Mouse (Mus musculus) T-helper 1 cell (primary cell): Measurements from ENCODE around the gene Dpyd.

Experiments
- in situ Hi-C: fragments of 300-600 bp; cut with MboI, MseI; formaldehyde crosslinking; loops from one replicate; pipeline ENCODE4 v1.15.1; 2025; ENCODE audit warnings: high pct_unique_total_duplicates

The Dpyd gene

DNA sequence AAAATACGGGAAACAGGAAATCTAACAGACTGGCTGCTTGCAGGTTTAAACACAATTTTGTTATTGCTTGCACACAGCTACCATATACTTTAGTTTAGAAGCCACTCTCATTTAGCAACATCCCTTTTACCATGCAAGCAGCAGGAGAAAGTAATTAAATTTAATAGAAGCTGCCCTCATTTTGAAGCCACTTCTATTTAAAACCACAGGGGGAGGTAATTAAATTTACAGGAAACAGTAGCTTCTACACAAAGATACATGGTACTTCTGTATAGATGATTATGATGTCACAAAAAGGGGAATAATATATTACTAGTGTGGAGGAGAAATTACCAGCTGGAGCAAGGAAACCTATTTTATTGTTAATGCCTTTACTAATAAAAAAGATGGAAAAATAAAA is 113.5 kb downstream of the Dpyd start:
- in situ Hi-C loops: no loop called here

DNA sequence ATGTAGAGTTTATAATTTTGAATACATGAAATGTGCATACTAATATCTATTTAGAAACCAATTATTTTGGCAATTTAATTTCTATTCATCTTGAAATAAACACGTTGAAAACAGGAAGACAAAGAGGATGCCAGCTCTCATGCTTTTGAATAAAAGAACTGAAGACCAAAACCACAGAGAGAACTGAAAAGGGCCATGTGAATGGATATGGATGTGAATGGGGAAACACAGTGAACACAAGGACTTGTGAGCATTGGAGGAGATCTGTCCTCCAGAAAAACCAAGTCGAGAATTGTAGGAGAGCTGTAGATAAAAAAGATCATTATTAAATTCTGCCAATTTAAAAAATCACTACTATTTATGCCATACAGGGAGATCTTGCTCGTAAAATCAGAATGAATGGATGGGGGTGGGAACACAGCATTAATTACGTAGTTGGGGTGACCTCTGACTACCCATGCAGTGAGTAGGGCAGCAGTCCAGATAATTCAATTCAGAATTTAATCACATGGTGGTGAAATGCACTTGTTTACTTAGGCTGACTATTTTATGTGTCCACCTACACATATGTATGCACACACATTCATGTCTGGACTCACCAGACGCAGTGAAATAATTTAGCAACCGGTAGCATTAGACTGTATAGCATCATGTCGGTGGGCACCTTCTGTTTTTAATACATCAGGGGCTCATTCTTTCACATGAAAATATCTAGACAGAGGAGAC is 114.3 kb downstream of the Dpyd start:
- in situ Hi-C loops: no loop called here

DNA sequence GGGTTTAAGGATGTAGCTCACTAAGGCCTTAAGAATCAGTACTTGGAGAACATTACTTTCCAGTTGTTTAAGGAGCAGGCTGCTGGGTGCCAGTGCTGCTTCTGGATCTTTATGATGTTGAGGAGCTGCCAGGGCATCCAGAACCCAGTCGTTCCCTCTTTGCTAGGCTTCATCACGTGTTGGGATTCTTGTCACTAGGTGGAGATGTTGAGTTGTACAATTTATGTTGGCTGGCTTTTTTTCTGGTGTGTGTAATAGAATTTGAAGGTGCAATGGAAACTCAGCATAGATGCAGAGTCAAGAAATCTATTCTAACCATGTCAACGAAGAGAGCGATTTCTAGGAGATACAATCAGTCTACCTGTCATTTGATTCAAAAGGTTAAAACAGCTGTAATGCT is 118.9 kb downstream of the Dpyd start:
- in situ Hi-C loops: no loop called here

DNA sequence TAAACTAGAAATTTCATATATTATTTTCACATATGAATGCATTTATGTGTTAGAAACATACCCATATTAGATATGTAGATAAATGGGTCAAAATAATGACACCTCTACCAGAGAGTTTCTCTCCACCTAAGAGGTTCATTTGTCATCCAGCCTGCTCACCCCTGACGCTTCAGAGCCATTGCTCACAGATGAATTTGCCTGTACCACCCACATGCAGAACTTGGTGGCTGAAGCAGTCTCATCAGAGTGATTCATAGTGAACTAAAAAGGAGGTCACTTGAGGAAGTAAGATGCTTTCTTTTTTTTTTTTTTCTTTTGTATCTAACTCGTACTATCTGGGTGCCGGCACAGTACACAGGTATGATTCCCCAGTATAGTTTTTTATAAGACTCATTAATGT is 188.3 kb downstream of the Dpyd start:
- in situ Hi-C loops: no loop called here

DNA sequence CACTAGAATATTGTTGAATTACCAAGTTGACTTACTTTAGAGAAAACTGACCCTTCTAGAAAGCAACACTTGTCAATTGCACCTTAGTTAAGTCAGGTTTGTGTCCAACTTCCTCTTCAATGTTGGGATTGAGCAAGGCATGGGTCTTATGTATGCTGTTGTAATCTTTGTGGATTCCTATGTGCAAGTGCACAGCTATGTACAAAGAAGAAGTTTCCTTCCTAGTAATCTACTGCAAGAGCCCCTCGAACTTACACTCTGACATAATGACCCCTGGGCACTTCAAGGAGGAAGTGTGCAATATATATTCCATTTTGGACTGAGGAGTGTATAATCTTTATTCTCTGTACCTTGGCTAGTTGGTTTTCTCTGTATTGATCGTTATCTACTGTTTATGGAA is 191.7 kb downstream of the Dpyd start:
- in situ Hi-C loops: no loop called here

DNA sequence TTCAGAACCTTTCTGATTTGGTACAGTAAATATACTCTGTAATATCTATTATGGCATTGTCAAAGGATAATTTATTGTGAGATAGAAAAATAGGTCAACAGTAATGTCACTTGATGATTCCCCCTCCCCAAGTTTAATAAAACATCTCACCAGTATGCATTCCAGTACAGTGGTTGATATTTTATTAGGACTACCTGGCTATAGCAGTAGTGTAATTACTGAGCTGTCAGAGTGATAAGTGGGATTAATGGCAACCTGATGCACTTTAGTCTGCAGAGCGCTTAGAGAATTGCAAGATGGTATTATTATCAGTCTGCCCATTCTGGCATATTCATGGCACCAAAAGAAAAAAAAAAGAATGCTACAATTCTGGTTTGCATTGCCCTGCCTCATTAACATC is 194.2 kb downstream of the Dpyd start:
- in situ Hi-C loops: no loop called here

DNA sequence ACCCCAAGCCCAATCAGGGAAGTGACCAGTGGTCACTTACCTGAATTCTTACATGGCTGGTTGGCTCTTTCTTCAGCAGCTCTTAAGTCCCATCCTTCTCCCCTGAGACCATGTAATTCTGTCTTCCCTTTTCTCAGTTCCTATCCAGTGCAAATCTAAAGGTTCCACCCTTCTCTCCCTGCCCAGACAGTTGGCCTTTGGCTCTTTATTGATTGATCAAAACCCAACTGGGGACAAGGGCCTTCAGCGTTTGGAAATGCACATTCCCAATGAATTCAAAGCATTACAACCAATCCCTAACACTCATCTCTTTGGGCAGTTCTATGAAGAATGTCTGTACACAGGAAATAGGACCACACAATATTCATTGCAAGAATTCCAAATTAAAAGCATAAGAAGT is 251.0 kb downstream of the Dpyd start:
- in situ Hi-C loops: no loop called here

DNA sequence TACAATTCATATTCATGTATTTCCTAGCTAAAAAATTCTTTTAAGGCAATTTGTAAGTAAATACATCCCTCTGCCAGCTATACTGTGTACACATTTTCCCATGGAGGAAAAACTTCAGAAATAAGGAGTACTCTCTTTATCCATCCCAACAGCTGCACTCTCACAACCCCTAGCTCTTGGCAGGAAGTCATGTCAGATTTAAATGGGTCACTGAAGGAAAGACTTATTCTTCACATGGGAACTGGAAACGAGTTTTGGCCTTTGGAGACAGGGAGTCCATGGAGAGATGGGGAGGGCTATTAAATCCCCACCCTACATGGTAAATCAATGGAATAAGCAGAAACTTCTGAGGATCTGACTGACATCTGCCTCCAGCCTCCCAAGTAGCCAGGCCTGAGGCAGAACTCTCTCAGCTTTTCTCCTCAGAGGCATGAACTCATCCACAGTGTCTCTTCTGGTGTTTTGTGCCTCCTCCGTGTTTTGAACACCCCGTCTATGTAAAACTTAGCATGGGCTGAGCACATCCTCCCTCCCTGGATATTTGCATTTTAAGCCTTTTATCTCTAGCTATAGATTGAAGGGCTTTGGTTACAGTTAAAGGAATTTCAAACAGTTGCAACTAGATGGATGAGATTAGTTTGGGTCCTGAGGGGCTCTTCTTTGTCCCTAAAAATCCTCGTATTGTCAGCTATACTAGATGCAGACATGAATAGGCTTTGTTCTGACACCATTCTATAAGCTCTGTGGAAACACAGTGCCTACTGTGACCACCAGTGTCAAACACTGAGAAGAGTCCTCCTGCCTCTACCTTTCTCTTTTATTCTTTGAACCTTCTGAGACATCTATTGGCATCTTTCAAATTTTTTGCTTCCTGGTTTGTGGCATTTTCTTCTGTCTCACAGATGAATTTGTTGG is 288.9 kb downstream of the Dpyd start:
- in situ Hi-C loops: no loop called here

DNA sequence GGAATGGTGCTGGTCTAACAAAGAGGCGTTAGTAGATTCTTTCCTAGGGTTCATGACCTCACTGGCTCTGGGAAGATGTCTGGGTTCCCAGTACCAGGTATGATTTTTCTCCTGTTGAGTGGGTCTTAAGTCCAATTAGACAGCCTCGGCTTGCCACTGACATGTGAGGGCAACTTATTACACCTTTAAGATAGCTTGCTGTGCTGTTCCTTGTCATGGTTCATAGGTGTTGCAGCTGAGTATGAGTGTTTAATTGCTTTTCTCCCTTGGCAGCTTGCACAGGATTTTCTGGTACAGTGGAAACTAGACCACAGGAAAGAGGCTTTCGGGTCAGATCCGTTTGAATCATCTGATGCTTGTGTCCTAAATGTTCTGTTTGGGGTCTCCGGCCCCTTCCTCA is 290.8 kb downstream of the Dpyd start:
- in situ Hi-C loops: no loop called here

DNA sequence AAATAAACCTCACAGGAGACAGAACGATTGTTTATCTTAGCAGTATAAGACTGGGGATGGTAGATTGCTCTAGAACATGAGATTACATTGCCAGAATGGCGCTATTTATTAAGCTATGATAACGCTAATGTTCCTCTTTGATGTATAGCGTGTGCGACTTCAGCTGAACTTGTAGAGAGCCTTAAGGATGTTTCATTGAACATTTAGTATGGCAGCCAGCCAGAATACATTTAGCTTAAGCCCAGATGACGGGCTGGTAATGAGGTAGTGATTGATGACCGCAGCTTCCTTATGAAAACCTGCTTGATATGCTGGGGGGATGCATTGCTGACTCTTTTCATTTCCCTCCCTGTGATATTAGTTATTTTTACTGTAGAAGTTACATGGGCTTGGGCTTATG is 293.5 kb downstream of the Dpyd start:
- in situ Hi-C loops: no loop called here

DNA sequence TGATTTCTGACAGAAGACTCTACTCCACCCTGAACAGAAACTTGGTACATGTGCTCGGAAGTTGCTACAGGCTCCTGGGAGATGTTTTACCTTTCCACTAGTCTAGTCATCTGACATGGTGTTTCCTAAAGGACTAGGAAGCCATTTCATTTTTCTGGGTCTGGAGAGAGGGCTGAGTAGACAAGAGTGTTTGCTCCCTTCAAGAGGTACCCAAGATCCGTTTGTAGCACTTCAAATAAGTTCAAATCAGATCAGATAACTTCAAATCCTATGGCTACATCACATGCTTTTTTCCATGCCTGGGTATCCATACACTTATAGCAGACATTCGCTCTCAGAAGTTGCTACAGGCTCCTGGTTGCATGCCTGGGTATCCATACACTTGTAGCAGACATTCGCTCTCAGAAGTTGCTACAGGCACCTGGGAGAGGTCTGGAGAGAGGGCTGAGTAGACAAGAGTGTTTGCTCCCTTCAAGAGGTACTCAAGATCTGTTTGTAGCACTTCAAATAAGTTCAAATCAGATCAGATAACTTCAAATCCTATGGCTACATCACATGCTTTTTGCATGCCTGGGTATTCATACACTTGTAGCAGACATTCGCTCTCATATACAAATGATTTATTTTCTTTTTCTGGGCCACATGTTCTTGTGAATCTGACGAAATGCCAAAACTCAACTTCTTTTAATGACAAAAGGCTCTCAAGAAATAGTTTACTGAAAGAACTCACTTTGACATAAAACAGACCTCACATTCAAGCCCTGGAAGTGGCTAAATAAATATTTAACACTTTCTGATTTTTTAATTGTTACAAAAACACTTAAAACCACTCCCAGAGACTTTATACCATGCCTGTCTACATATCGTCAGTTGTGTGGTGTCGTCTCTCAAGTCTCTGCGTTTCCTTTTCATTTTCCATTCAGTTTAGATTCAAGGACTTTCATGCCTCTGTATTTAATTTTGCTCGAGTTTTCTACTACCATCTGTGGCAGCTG is 307.5 kb downstream of the Dpyd start:
- in situ Hi-C loops: loop anchor here (10.0 kb wide), 2 partner anchors 1245 to 1705 kb away; no protein-coding TSS in a partner anchor

DNA sequence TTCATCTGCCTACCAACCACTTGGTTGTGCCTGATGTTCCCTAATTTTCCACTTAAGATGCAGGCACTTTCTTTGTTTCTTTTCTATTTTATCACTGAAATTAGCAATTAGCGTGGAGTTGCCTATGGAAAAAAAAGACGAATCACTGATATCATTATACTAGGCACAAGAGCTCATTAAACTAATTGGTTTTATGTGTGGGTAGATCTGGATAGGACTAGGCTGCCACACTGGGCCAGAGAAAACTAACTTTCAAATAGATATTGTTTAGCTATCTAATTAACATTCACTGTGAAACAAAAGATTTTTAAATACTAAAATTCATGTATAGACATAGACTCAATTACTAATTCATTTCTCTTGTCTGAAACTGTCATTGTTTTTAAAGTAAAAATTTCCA is 313.9 kb downstream of the Dpyd start:
- in situ Hi-C loops: loop anchor here (10.0 kb wide), 2 partner anchors 1239 to 1699 kb away; no protein-coding TSS in a partner anchor

DNA sequence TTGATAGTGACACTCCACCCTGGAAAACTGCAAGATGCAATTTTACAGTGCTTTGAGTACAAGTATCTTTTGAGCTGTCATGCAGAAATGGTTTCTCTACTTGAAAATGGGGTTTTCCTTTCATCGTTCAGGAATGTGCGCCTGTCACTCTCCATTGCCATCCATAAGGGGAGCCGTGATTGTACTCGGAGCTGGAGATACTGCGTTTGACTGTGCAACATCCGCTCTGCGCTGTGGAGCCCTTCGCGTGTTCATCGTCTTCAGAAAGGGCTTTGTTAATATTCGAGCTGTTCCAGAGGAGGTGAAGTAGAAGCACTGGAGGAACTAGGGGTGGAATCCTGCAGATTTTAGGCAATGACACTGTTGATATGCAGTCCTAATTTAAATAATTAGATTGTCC is 337.1 kb downstream of the Dpyd start:
- in situ Hi-C loops: no loop called here

DNA sequence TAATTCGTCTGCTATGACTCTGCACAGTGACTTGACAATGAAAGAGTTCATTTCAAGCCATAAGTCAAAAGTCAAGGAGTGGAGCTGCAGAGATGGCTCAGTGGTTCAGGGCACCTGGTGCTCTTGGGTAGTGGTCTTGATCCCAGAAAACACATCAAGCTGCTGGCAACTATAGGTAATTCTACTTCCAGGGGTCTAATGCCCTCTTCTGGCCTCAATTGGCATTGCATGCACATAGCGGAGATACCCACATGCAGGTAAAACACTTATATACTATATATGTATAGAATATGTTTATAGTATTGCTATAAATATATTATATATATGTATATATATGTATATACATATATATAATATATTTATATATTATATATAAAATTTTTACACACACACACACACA is 429.4 kb downstream of the Dpyd start:
- in situ Hi-C loops: no loop called here

DNA sequence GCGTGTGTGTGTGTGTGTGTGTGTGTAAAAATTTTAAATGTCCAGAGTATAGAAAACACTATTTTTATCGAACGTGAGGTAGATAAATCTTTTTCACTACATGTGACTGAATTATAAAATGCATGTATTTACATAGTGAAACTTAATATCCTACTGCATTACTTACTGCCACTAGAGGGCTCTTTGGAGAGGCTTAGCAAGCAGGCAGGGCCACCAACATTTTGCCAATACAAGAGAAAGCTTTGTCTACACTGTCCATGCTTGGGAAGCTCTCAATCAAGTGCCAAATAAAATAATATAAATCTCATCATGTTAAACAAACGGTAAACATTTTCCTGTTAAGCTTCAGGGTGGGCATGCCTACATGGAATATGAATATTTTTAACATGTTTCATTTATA is 429.9 kb downstream of the Dpyd start:
- in situ Hi-C loops: no loop called here

DNA sequence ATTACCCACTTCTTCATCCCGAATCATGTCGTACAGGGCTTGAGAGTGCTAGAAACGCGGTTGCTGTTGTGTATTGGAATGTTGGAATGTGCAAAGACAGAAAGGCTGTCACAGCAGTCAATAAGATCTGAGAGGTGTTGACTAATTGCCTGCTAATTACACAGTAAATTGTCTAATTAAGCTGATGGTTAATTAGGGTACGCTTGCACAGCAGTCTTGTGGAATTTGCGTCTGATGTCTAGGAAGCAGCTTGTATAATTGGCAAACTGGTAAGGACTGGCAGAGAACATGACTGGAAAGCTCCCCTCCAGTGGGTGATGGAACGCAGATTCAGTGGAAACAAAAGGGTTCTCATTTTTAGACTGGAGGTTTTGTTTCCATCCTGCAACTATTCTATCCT is 459.3 kb downstream of the Dpyd start:
- in situ Hi-C loops: no loop called here

DNA sequence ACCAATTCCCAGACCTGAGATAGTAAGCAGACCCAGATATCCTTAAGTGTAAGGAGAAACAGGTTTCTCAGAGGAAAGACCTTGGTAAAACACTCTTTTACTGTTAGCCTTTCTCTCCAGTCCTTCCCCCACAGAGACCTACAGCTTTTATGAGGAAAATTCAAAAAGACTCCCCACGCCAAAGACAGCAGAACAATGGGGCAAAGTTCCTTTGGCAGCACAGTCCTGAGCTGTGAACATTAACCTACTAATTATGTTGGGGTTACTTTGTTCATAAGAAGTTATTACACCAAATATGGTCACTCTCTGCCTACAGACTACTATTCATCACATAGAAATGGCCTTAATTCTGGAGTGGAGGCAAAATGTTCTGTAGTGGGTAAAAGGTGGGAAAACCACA is 480.7 kb downstream of the Dpyd start:
- in situ Hi-C loops: no loop called here

DNA sequence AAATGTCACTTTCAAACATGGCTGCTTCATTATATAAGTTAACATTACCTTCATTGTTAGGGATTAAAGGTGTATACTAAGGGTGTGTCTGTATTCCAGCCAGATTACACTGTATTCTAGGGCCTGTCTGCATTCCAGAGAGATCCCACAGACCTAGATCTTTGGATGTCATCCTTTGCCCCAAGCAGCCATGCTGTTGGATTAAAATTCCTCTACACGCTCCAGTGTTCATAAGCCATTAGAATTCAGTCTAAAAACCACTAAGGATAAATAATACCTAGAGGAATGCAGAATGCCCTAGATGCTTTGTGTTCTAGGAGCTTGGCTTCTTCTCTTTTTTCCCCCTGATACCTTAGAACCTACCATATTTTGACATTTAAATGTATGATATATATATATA is 494.2 kb downstream of the Dpyd start:
- in situ Hi-C loops: no loop called here

DNA sequence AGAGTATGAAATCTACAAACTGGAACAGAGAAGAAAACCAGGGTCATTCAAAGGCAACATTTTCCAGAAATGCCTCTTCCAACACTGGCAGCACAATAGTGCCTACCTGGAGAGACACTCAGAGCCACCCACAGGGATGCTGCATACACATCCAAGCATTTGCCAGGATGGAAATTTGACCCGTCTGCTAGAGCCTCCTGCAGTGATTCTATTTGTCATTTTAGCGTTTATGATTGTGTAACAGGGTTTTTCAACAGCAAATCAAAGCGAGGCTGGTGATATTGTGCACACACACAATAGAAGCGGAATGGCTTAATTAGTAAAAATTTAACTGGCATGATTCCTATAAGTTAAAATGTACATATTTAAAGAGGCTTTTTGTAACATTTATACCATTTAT is 501.3 kb downstream of the Dpyd start:
- in situ Hi-C loops: no loop called here

DNA sequence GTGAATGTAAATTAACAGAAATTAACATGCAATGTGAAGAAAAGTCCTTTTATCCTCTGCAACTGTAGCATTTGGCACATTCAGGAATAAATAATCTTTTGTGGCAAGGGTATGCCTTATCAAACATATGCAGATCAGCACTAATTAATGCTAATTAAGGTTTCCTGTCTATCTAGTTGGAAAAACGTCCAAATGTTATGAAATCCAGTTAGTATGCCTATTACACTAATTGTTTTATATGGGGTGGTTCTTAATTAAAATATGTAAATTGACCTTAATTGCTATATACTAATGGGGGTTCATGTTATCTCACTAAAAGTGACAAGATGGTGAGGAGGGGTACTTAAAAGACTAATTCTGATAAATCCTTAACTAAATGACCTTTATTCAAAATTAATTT is 501.7 kb downstream of the Dpyd start:
- in situ Hi-C loops: no loop called here

DNA sequence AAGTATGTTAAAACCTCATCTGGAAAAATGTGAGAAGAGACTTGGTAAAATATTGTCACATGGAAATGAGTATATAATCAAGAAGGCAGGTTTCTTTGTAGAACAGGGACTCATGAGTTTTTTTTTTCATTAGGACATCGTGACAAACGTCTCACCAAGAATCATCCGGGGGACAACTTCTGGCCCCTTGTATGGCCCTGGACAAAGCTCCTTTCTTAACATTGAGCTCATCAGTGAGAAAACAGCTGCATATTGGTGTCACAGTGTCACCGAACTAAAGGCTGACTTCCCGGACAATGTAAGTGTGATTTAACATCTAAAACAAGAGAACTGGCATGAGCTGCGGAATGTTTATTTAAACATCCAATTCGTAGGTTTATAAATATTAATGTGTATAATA is 502.8 kb downstream of the Dpyd start:
- in situ Hi-C loops: no loop called here

DNA sequence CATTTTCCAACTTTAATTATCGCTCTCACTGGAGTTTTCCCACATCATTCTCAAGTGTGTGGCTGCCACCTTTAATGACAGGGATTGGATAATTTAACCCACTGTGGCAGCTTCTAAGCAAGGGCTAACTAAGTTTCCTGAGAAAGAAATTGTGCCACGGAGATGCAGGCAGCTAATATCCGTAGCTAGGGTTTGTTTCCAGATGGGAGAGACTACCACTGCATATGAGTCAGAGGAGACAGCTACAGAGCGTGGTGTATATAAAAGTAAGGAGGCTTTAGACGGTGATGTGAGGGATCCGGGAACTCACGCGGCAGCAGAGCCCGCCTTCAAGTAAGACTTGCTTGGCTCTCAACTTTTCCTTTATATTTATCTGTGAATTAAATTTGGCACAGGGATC is 505.3 kb downstream of the Dpyd start:
- in situ Hi-C loops: no loop called here
